Mouse (Mus musculus) heart, adult 2 months (tissue): ENCODE data around the gene Akap6. TPM values are rescaled to one million over a fixed set of nuclear protein-coding genes. Genes with fewer than 3 reads are reported as not detected.
"Not testable (repeated sequence)": the region's sequence is repeated elsewhere in the genome, so short reads cannot be mapped to it uniquely, and the experiment has no call there.

Source experiments
- DNase-seq, 2 experiments: peaks; one replicate each; pipeline ENCODE4 v3.0.0; 2021
- H3K27ac ChIP-seq: fragments of 200-600 bp; 2 replicates; pipeline ENCODE4 v1.8.1; 2022
- H3K27me3 ChIP-seq: fragments of 200-500 bp; 2 replicates; pipeline ENCODE4 v1.6.1; 2012; ENCODE audit warnings: mild to moderate bottlenecking, low read length, inconsistent platforms, mixed read lengths; ENCODE audit not compliant: control insufficient read depth, insufficient read depth
- H3K36me3 ChIP-seq: fragments of 200-500 bp; 2 replicates; pipeline ENCODE4 v1.6.1; 2012; ENCODE audit warnings: low read length, inconsistent platforms; ENCODE audit not compliant: control insufficient read depth, insufficient read depth
- H3K4me1 ChIP-seq: fragments of 200-500 bp; 2 replicates; pipeline ENCODE4 v1.6.1; 2011; ENCODE audit warnings: low read length; ENCODE audit not compliant: control insufficient read depth, insufficient read depth
- H3K4me3 ChIP-seq: fragments of 200-600 bp; 2 replicates; pipeline ENCODE4 v1.8.1; 2022
- H3K79me2 ChIP-seq: fragments of 200-500 bp; replicated peaks from 2 replicates; pipeline ENCODE4 v1.6.1; 2012; ENCODE audit warnings: mild to moderate bottlenecking, inconsistent platforms, low read length, moderate library complexity, mixed read lengths; ENCODE audit not compliant: control insufficient read depth, insufficient read depth
- H3K9ac ChIP-seq: fragments of 200-500 bp; 2 replicates; pipeline ENCODE4 v1.6.1; 2012; ENCODE audit warnings: low read depth, mild to moderate bottlenecking, control low read depth, inconsistent platforms, low read length, mixed read lengths
- CTCF ChIP-seq: fragments of 200-600 bp; IDR thresholded peaks from 2 replicates; pipeline ENCODE4 v1.8.1; 2022; ENCODE audit warnings: antibody characterized with exemption, mild to moderate bottlenecking, moderate library complexity
- EP300 ChIP-seq: fragments of 200-500 bp; IDR thresholded peaks from 2 replicates; pipeline ENCODE4 v1.6.1; 2011; ENCODE audit warnings: low read depth, low read length, control low read depth; ENCODE audit not compliant: insufficient read depth
- POLR2A ChIP-seq: fragments of 200-500 bp; IDR thresholded peaks from 2 replicates; pipeline ENCODE4 v1.6.1; 2011; ENCODE audit warnings: mild to moderate bottlenecking, low read depth, low read length, control low read depth; ENCODE audit not compliant: insufficient read depth
- WGBS: fragments of 180-500 bp; shearing (Covaris S2); methylation state at CpG from one replicate; pipeline ENCODE4 v1.1.7; 2018; 5-methylcytosine and 5-hydroxymethylcytosine counted together
- intact Hi-C: fragments of 180-260 bp; cut with DNase I; formaldehyde crosslinking; loops from one replicate; pipeline ENCODE4 v1.15.1; 2025
- polyA plus RNA-seq: library from polyadenylated mRNA; depleted of rRNA; stranded (reverse); fragments of >200 nt; gene quantifications from 2 replicates; pipeline ENCODE4 v1.2.3, GENCODE M21; 2012
- total RNA-seq, 2 experiments: library from RNA; stranded (reverse); gene quantifications; 2 replicates each; pipeline ENCODE4 v1.2.3; 2021

Akap6 gene
- total and polyA plus RNA-seq, 3 experiments, result 14.1 to 100 (median 94.6) TPM

DNA sequence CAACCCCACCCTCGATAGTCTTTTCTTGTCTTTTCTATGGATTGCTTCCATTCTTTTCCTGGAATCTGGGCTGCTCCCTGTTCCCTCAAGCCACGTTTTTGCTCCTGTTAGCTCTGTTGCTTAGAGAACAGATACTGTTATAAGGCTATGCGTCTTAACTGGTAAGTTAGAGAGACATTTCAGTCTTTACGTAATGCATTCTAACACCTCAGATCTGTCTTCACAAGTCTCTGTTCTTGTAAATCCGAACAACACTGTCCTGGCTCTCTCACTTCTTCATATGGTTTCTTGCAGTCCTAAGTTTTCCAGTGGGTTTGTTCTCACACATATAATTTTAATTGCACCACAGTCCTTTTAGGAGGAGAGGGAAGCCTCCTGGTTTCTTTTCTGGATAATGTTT, 20.5 kb downstream of the Akap6 start:
- no peak for DNase-seq
- Histone ChIP-seq H3K27me3 (no peaks in the 10 kb centered on the region), H3K79me2 (no peaks in the 10 kb centered on the region), H3K27ac (no peak overlapping the region), H3K4me3 (no peak overlapping the region), H3K9ac (no peak overlapping the region), H3K4me1 (no peaks in the 10 kb centered on the region), H3K36me3 (no peaks in the 10 kb centered on the region)
- TF ChIP-seq POLR2A (no peak), CTCF (no peak), EP300 (no peak)
- 73% methylated on average over 5 of the region's 5 CpGs for WGBS
- intact Hi-C loops, result no loop called here

DNA sequence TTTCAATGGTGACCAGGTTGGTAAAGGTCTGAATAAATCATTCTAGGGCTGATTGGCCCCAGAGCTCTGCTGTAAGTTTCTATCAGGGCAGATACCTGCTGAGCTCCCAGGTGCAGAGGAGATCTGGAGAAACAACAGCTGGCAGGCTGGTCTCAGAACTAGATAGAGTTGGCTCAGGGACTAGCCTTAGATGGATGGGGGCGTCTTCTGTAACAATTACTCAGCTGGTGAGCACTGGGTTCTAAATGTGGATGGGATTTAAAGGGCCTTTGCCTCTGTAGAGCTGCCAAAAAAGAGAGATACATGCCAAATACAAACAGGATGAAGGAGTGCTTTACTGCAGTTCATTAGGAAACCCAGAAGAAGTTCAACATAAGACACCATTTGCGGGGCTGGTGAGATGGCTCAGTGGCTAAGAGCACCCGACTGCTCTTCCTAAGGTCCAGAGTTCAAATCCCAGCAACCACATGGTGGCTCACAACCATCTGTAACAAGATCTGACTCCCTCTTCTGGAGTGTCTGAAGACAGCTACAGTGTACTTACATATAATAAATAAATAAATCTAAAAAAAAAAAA, 24.9 kb downstream of the Akap6 start:
- H3K4me1 ChIP-seq, H3K27ac ChIP-seq, H3K36me3 ChIP-seq, intact Hi-C loops, DNase-seq, H3K79me2 ChIP-seq, H3K27me3 ChIP-seq, H3K4me3 ChIP-seq, H3K9ac ChIP-seq: not testable (repeated sequence)
- 61% methylated on average over 3 of the region's 3 CpGs for WGBS

DNA sequence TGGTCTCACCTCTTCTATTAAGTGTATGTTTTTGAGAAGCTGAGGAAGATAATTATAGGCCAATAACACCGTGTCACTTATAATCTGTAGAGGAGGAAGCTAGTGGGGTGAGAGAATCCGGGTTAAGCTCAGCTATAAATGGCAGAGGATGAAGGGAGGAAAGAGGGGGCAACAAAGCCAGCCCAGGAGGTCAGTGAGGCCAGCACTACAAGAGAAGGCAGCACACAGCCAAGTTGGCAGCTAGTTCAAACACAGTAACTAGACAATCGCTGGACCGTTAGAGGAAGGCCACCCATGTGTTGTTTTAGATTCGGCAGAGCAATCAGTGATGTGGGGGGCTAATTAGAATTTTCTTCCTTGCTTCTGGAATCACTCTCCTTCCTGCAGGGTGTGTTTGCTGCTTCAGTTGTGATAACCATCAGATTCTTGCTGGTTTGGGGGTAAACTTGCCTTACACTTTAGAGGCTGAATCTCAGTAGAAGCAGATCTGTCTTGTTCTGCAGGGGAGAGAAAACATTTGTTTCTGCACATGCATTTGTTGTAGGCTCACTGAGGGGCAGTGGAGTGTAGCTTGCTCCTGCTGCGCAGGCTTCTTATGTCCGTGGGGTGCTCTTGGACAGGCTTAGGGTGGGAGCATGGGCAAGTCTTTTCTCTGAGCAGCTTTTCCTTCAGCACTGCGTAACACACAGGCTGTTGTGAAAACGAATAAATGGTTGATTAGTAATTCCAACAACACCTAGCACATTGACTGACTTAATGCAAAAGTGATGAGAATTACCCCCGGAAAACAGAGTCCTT, 27.4 kb downstream of the Akap6 start:
- DNase-seq, result no peak
- Histone ChIP-seq H3K4me1 (no peaks in the 10 kb centered on the region; the same call in 1 of the 2 replicates), H3K27ac (no peak overlapping the region), H3K36me3 (no peaks in the 10 kb centered on the region), H3K9ac (no peak overlapping the region), H3K4me3 (no peak overlapping the region), H3K79me2 (no peaks in the 10 kb centered on the region), H3K27me3 (no peaks in the 10 kb centered on the region)
- WGBS, result 51% methylated on average over 10 of the region's 10 CpGs
- no peak for TF ChIP-seq CTCF
- TF ChIP-seq POLR2A, result no peak
- no peak for TF ChIP-seq EP300
- intact Hi-C loops, result no loop called here

DNA sequence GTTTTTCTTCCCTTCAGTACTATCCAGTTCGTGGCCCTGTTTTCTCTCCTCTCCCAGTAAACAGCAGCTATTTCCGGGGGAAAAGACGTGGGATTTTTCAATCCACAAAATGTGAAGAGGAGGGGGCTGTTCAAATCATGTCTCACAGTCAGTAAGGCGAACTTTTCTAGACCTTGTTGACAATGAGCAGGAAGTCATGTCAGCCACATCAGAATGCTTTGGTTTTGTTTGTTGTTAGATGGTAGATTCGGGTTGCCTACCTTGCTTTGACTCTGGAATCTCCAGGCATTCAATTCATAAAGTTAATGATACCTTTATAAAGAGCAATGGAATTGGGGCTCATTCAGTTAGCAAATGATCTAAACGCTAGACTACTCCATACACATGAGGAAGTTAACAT, 30.2 kb downstream of the Akap6 start:
- no peaks in the 10 kb centered on the region for H3K36me3 ChIP-seq
- TF ChIP-seq POLR2A, result no peak
- TF ChIP-seq CTCF, result no peak
- TF ChIP-seq EP300, result no peak
- H3K4me1 ChIP-seq, result no peaks in the 10 kb centered on the region; the same call in 1 of the 2 replicates
- H3K27me3 ChIP-seq, result no peaks in the 10 kb centered on the region
- H3K27ac ChIP-seq, result no peak overlapping the region
- no peak for DNase-seq
- WGBS, result 79% methylated on average over 6 of the region's 6 CpGs
- H3K9ac ChIP-seq, result no peak overlapping the region
- no peak overlapping the region for H3K4me3 ChIP-seq
- intact Hi-C loops, result no loop called here
- no peaks in the 10 kb centered on the region for H3K79me2 ChIP-seq

DNA sequence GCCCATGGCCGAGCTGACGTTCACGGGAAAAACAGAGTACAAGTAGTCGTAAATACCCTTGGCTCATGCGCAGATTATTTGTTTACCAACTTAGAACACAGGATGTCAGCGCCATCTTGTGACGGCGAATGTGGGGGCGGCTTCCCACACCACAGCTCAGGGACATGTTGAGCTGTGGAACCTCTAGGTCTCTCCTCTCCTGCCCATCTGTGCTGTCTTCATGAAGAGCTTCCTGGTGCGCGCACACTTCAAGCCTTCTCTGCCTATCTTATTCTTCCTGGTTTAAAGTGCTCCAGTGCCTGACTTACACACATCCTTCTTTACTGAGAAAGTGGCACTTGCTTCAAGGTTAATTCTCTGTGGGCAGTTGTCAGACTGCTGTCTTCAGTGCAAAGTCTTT, 36.0 kb downstream of the Akap6 start:
- H3K36me3 ChIP-seq, H3K4me1 ChIP-seq, H3K9ac ChIP-seq, intact Hi-C loops, H3K27me3 ChIP-seq, H3K79me2 ChIP-seq, H3K27ac ChIP-seq, DNase-seq, H3K4me3 ChIP-seq: not testable (repeated sequence)
- WGBS, result 93% methylated on average over 6 of the region's 11 CpGs

DNA sequence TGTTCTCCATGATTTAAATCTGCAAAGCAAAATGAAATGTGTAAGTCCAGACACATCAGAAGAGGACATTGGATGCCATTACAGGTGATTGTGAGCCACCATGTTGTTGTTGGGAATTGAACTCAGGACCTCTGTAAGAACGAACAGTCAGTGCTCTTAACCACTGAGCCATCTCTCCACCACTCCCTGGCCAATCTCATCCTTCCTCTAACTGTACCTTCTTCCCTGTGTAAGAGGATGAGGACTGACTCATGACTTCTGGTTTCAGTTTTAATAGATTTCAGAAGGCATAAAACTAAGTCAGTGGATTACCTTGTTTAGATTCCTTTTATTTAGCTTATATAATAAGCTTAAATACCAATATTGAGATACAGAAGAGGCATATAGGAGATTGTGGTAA, 38.0 kb downstream of the Akap6 start:
- H3K27ac ChIP-seq, result no peak overlapping the region
- no peaks in the 10 kb centered on the region for H3K79me2 ChIP-seq
- 79% methylated on average over 1 of the region's 1 CpGs for WGBS
- DNase-seq, result no peak
- intact Hi-C loops, result no loop called here
- TF ChIP-seq EP300 (no peak), POLR2A (no peak), CTCF (no peak)
- H3K27me3 ChIP-seq, result no peaks in the 10 kb centered on the region
- H3K4me1 ChIP-seq, result no peaks in the 10 kb centered on the region
- H3K9ac ChIP-seq, result no peak overlapping the region
- no peaks in the 10 kb centered on the region for H3K36me3 ChIP-seq
- no peak overlapping the region for H3K4me3 ChIP-seq
